Mouse (Mus musculus) thymus, adult 2 months (tissue): ENCODE data around the gene Slc25a22. TPM values are rescaled to one million over a fixed set of nuclear protein-coding genes. Genes with fewer than 3 reads are reported as not detected.

ENCODE experiments used
- DNase-seq: peaks from one replicate; pipeline ENCODE4 v3.0.0; 2021
- H3K27ac ChIP-seq: fragments of 200-500 bp; 2 replicates; pipeline ENCODE4 v1.5.1; 2012; ENCODE audit warnings: low read length, control low read depth; ENCODE audit not compliant: control insufficient read depth, insufficient read depth
- H3K27me3 ChIP-seq: fragments of 200-500 bp; 2 replicates; pipeline ENCODE4 v1.6.1; 2012; ENCODE audit warnings: mild to moderate bottlenecking, low read length, moderate library complexity, mixed read lengths; ENCODE audit not compliant: control insufficient read depth, insufficient read depth
- H3K36me3 ChIP-seq: fragments of 200-500 bp; 2 replicates; pipeline ENCODE4 v1.6.1; 2012; ENCODE audit warnings: mild to moderate bottlenecking, low read length, moderate library complexity; ENCODE audit not compliant: control insufficient read depth, insufficient read depth
- H3K4me1 ChIP-seq: fragments of 200-500 bp; replicated peaks from 2 replicates; pipeline ENCODE4 v1.6.1; 2012; ENCODE audit warnings: low read length; ENCODE audit not compliant: control insufficient read depth, insufficient read depth
- H3K4me3 ChIP-seq: fragments of 200-500 bp; 2 replicates; pipeline ENCODE4 v1.5.1; 2012; ENCODE audit warnings: mild to moderate bottlenecking, low read length, control low read depth, moderate library complexity; ENCODE audit not compliant: control insufficient read depth, insufficient read depth
- CTCF ChIP-seq: fragments of 200-500 bp; IDR thresholded peaks from 2 replicates; pipeline ENCODE4 v1.5.1; 2012; ENCODE audit warnings: mild to moderate bottlenecking, control low read depth, low read length, moderate library complexity, borderline replicate concordance; ENCODE audit not compliant: control insufficient read depth, poor library complexity, insufficient read depth; ENCODE audit errors: extremely low read depth
- POLR2A ChIP-seq: fragments of 200-500 bp; IDR thresholded peaks from 2 replicates; pipeline ENCODE4 v1.6.1; 2012; ENCODE audit warnings: mild to moderate bottlenecking, low read length, control low read depth, moderate library complexity; ENCODE audit not compliant: control insufficient read depth, poor library complexity, insufficient read depth; ENCODE audit errors: extremely low read depth
- WGBS: fragments of 180-500 bp; shearing (Covaris S2); methylation state at CpG from one replicate; pipeline ENCODE4 v1.1.7; 2018; 5-methylcytosine and 5-hydroxymethylcytosine counted together
- polyA plus RNA-seq: library from polyadenylated mRNA; depleted of rRNA; stranded (reverse); fragments of >200 nt; gene quantifications from 2 replicates; pipeline ENCODE4 v1.2.3, GENCODE M21; 2012

Gene Slc25a22
- polyA plus RNA-seq, 1 experiment: 128 TPM

- no peak for DNase-seq
- peaks cover 21% of the 10 kb centered on the region for H3K4me1 ChIP-seq
- no peak overlapping the region for H3K27ac ChIP-seq
- H3K36me3 ChIP-seq: no peaks in the 10 kb centered on the region
- H3K27me3 ChIP-seq: peaks cover 11% of the 10 kb centered on the region; the same call in 1 of the 2 replicates
- no peak overlapping the region for H3K4me3 ChIP-seq
- TF ChIP-seq CTCF (no peak), POLR2A (no peak)
- WGBS: 95% methylated on average over 6 of the region's 6 CpGs
Observed at GRCm38 (mm10) chr7:141483114-141483653, 45.5 kb upstream of the Slc25a22 start.

DNA sequence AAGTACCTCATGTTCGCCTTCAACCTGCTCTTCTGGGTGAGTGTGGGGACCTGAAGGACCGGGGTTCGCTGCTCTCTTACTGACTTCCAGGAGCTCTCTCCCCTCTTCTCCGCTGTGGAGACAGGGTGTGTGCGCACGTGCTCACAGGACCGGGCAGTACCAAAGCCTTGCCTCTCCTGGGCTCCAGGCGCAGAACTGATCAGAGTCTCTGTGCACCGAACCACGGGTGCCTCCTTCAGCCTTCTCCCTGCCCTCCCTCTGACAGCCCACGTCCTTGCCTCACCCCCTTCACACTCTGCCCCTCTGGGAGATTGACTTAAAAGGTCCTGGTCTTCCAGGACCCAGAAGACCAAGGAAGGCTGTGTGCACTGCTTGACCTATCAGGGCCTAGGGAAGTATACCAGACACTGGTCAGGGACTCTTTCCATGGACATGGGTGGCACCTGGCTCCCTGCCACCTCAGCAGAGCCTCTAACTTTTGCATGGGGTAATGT lies 44.9 kb upstream of the Slc25a22 start:
- DNase-seq: no peak
- TF ChIP-seq CTCF (no peak), POLR2A (no peak)
- 71% methylated on average over 11 of the region's 11 CpGs for WGBS
- H3K27ac ChIP-seq: no peak overlapping the region
- peaks cover 26% of the 10 kb centered on the region for H3K4me1 ChIP-seq
- H3K36me3 ChIP-seq: no peaks in the 10 kb centered on the region
- peaks cover 11% of the 10 kb centered on the region; the same call in 1 of the 2 replicates for H3K27me3 ChIP-seq
- no peak overlapping the region for H3K4me3 ChIP-seq

GRCm38 (mm10) chr7:141481498-141482401 lies 44.1 kb upstream of the Slc25a22 start:
- peaks cover 26% of the 10 kb centered on the region for H3K4me1 ChIP-seq
- WGBS: 7% methylated on average over 81 of the region's 81 CpGs

GRCm38 (mm10) chr7:141480842-141481497 lies 43.3 kb upstream of the Slc25a22 start:
- TF ChIP-seq POLR2A (no peak), CTCF (peak; percentile 94)
- peak; percentile 72 for DNase-seq
- peaks cover 11% of the 10 kb centered on the region; the same call in 1 of the 2 replicates for H3K27me3 ChIP-seq
- H3K4me1 ChIP-seq: peaks cover 34% of the 10 kb centered on the region
- no peak overlapping the region for H3K4me3 ChIP-seq
- H3K36me3 ChIP-seq: no peaks in the 10 kb centered on the region
- WGBS: 10% methylated on average over 10 of the region's 10 CpGs
- no peak overlapping the region for H3K27ac ChIP-seq

More at GRCm38 (mm10) chr7:141481498-141482401, 44.1 kb upstream of the Slc25a22 start:
- TF ChIP-seq POLR2A: no peak
- TF ChIP-seq CTCF: 0 out of 2 replicates have a peak, but pooled peaks have one; percentile 39
- H3K4me3 ChIP-seq: peak overlapping the region; percentile 24
- H3K27me3 ChIP-seq: peaks cover 11% of the 10 kb centered on the region; the same call in 1 of the 2 replicates
- H3K27ac ChIP-seq: no peak overlapping the region
- DNase-seq: no peak
- no peaks in the 10 kb centered on the region for H3K36me3 ChIP-seq

GRCm38 (mm10) chr7:141478270-141478748 lies 40.6 kb upstream of the Slc25a22 start:
- H3K36me3 ChIP-seq: no peaks in the 10 kb centered on the region

GRCm38 (mm10) chr7:141477578-141478269 lies 40.0 kb upstream of the Slc25a22 start:
- Histone ChIP-seq H3K27ac (no peak overlapping the region), H3K4me1 (peaks cover 48% of the 10 kb centered on the region), H3K27me3 (peaks cover 11% of the 10 kb centered on the region; the same call in 1 of the 2 replicates), H3K36me3 (no peaks in the 10 kb centered on the region), H3K4me3 (no peak overlapping the region)
- TF ChIP-seq CTCF (no peak), POLR2A (no peak)
- no peak for DNase-seq
- 3% methylated on average over 4 of the region's 4 CpGs for WGBS

More at GRCm38 (mm10) chr7:141478270-141478748, 40.6 kb upstream of the Slc25a22 start:
- WGBS: 7% methylated on average over 5 of the region's 5 CpGs
- H3K27me3 ChIP-seq: peaks cover 11% of the 10 kb centered on the region; the same call in 1 of the 2 replicates
- TF ChIP-seq POLR2A (no peak), CTCF (no peak)
- H3K4me3 ChIP-seq: no peak overlapping the region
- no peak overlapping the region for H3K27ac ChIP-seq
- DNase-seq: no peak
- H3K4me1 ChIP-seq: peaks cover 48% of the 10 kb centered on the region
